Mouse (Mus musculus) liver, adult 10 weeks (tissue): Measurements from ENCODE around the gene Trim71. TPM values are rescaled to one million over a fixed set of nuclear protein-coding genes. Genes with fewer than 3 reads are reported as not detected.

ENCODE experiments used
- polyA plus RNA-seq: library from polyadenylated mRNA; stranded (reverse); fragments of 350-450 nt; fragmentation: Illumina TruSeq; extraction: RNeasy Lipid Tissue Mini Kit (QIAGEN cat#74804); gene quantifications from one replicate; pipeline ENCODE4 v1.2.3, GENCODE M21; 2014; ENCODE audit warnings: low read depth, low replicate concordance

Trim71 gene
- polyA plus RNA-seq = not detected

DNA sequence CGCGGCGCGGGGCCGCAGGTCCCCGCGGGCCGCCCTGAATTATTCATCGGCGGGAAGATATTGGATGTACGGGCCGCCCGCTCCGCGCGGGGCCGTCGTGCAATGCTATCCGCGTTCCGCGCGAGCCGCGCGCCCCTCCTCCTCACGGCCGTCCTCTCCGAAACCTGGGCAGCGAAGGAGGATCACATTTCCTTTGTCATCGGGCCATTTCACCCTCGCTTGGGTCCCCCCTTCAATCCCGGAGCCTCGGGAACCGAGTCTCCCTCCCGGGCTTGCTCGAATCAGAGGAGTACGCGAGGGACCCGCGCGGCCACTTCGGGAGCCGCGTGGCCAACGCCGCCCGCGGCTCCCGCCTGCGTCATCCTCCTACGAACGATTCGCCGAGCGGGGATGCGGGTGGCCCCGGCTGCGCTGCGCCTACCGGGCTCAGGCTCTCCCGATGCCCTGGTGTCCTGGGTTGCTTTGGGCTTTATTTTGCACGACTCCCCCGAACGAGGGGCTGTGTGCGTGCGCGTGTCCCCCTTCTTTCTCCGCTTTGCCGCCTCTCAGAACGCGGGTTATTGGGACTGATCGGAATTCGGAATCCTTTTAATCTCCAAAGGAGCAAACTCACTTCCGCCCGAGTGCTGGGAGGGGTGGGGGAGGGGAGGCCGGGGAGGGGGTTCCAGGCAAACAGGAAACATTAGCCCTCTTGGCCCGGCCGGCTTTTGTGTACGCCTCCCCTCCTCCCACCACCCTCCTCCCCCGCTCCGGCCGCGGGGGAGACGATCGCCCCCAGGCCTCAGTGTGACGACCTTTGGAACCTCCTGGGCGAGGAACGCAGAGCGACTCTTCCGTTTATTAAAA lies at the start of gene Trim71:
Trim71 (minus strand) TSS at position 609 of the 846 bp plus-strand sequence.

GRCm38 (mm10) chr9:114515364-114515763 lies 48.8 kb downstream of the Trim71 start, which contains the start of gene C130032M10Rik:
TSS of gene C130032M10Rik (plus strand) at chr9:114515697.

DNA sequence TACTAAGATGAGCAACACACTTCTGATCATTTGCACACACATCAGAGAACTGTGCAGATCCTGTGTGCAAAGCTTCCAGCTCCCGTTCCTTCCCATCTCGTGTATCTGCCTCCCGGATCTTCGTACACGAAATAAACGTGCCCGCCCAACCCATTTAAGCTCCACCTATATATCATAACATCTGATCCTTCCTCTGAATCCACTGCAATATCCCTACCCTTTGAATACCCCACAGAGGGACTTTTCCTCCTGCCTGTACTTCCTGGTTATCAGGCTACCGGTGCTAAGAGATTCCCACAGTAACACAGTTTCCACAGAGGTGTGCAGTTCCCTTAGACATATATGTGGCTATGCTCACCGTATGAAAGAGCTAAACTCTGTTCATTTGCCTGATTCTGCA lies 59.4 kb downstream of the Trim71 start, which contains the start of gene Ccr4:
Ccr4 (minus strand) TSS at position 101 of the 400 bp plus-strand sequence.

Other genes with a start within 250 kb of the Trim71 start
- gene Bcl2a1c, start 234.2 kb downstream of the Trim71 start, polyA plus RNA-seq = not detected
- gene Crtap, start 173.7 kb downstream of the Trim71 start, polyA plus RNA-seq = 6.1 TPM
- 3.7 TPM for gene Glb1, start 163.3 kb downstream of the Trim71 start, polyA plus RNA-seq
- 0.45 TPM for gene Tmppe, start 163.3 kb downstream of the Trim71 start, polyA plus RNA-seq
- gene Ccr4, start 59.5 kb downstream of the Trim71 start, polyA plus RNA-seq = not detected
- not detected for gene C130032M10Rik, start 48.7 kb downstream of the Trim71 start, polyA plus RNA-seq
- 15.8 TPM for gene Cnot10, start 75.8 kb upstream of the Trim71 start, polyA plus RNA-seq
- gene Dync1li1, start 124.4 kb upstream of the Trim71 start, polyA plus RNA-seq = 14.7 TPM
- 69.1 TPM for gene Cmtm6, start 166.7 kb upstream of the Trim71 start, polyA plus RNA-seq
- gene Cmtm7, start 217.5 kb upstream of the Trim71 start, polyA plus RNA-seq = 0.87 TPM